Mouse (Mus musculus): ENCODE data around the gene Rnf167.

Gene Rnf167

GRCm38 (mm10) chr11:70646691-70647650 is at the start of gene Rnf167, which contains the start of gene Slc25a11:
Rnf167 (plus strand) TSS chr11:70647235.
Slc25a11 (minus strand) TSS chr11:70647479.
- peak; percentile 97 for DNase-seq

GRCm38 (mm10) chr11:70597301-70597700 is 49.7 kb upstream of the Rnf167 start:
- no peak for DNase-seq

- DNase-seq: no peak
These were observed 48.5 kb upstream of the Rnf167 start for GRCm38 (mm10) chr11:70598451-70598953.

GRCm38 (mm10) chr11:70605024-70605566 is 41.9 kb upstream of the Rnf167 start:
- peak; percentile 75 for DNase-seq

- no peak for DNase-seq
These were observed 40.3 kb upstream of the Rnf167 start for GRCm38 (mm10) chr11:70606717-70607116.

GRCm38 (mm10) chr11:70607611-70608010 is 39.4 kb upstream of the Rnf167 start:
- DNase-seq: no peak

- peak; percentile 73 for DNase-seq
These were observed 38.5 kb upstream of the Rnf167 start for GRCm38 (mm10) chr11:70608381-70609066.

- no peak for DNase-seq
These were observed 36.3 kb upstream of the Rnf167 start for GRCm38 (mm10) chr11:70610752-70611151.

GRCm38 (mm10) chr11:70612505-70612904 is 34.5 kb upstream of the Rnf167 start:
- no peak for DNase-seq

GRCm38 (mm10) chr11:70615074-70615473 is 32.0 kb upstream of the Rnf167 start:
- peak; percentile 68 for DNase-seq

GRCm38 (mm10) chr11:70615516-70616093 is 31.4 kb upstream of the Rnf167 start, which contains the start of gene 4930544D05Rik:
4930544D05Rik (plus strand) TSS chr11:70615848.
- DNase-seq: no peak

- no peak for DNase-seq
These were observed 27.9 kb upstream of the Rnf167 start, which contains the start of gene Chrne for GRCm38 (mm10) chr11:70619101-70619500. Chrne (minus strand) TSS chr11:70619216.

- DNase-seq: no peak
These were observed 24.8 kb upstream of the Rnf167 start for GRCm38 (mm10) chr11:70621972-70622814.

GRCm38 (mm10) chr11:70623053-70623742 is 23.8 kb upstream of the Rnf167 start:
- no peak for DNase-seq

- no peak for DNase-seq
These were observed 21.6 kb upstream of the Rnf167 start for GRCm38 (mm10) chr11:70625473-70625872.

GRCm38 (mm10) chr11:70626877-70627276 is 20.2 kb upstream of the Rnf167 start:
- peak; percentile 49 for DNase-seq

- DNase-seq: no peak
These were observed 18.6 kb upstream of the Rnf167 start for GRCm38 (mm10) chr11:70628431-70628830.

GRCm38 (mm10) chr11:70629557-70629956 is 17.5 kb upstream of the Rnf167 start:
- DNase-seq: no peak

GRCm38 (mm10) chr11:70630129-70630528 is 16.9 kb upstream of the Rnf167 start:
- peak; percentile 75 for DNase-seq

- DNase-seq: no peak
These were observed 11.4 kb upstream of the Rnf167 start for GRCm38 (mm10) chr11:70635601-70636000.

- no peak for DNase-seq
These were observed 9.3 kb upstream of the Rnf167 start for GRCm38 (mm10) chr11:70637764-70638163.
